Comparison of ENCODE assay signal across 11 mouse cellular contexts in genomic region chr10:18070144-18070543, GRCm38 (mm10). TPM values are rescaled to one million over a fixed set of nuclear protein-coding genes. Genes with fewer than 3 reads are reported as not detected.
DNase-seq lines count a peak whose midpoint lies in the region; ATAC-seq and TF ChIP-seq lines count a peak whose summit lies in the region.
"Had no signal": no experiment of that assay in that cellular context is flagged by ENCODE, and none has a peak within 500 bp of the region (broad histone marks: within the 10 kb centered on the region; RNA-seq: fewer than 3 reads in every experiment).

No protein-coding gene starts in this region.

- TF ChIP-seq CTCF in intestine, postnatal 0 days (IDR thresholded peaks at IDR 0.05; ENCODE audit: low read depth) = no peak

- H3K4me1 ChIP-seq in heart, embryonic 11.5 days (ENCODE audit: control insufficient read depth, insufficient read depth, low read length) = peaks cover 41% of the 10 kb centered on the region
- no peaks in the 10 kb centered on the region for H3K4me1 ChIP-seq in intestine, postnatal 0 days (replicated peaks; ENCODE audit: control insufficient read depth, insufficient read depth, low read length)

- no peaks in the 10 kb centered on the region for H3K9me3 ChIP-seq in heart, embryonic 11.5 days (replicated peaks; ENCODE audit: control insufficient read depth, low read length)
- H3K9me3 ChIP-seq in intestine, postnatal 0 days (ENCODE audit: control insufficient read depth) = no peaks in the 10 kb centered on the region
- H3K9me3 ChIP-seq: embryonic facial prominence, embryonic 15.5 days; G1E; limb, embryonic 15.5 days had no signal

- no peak for ATAC-seq in heart, embryonic 11.5 days (replicated peaks; ENCODE audit: insufficient number of reproducible peaks, low FRiP score, low TSS enrichment)
- ATAC-seq in intestine, postnatal 0 days = no peak
- no peak for ATAC-seq in erythroblast, adult 5-6 weeks (replicated peaks; ENCODE audit: low FRiP score, poor library complexity, severe bottlenecking)

- WGBS in heart, embryonic 11.5 days (ENCODE audit: insufficient replicate concordance) = 74% methylated on average over 3 of the region's 3 CpGs
- 69% methylated on average over 3 of the region's 3 CpGs for WGBS in intestine, postnatal 0 days

- no peak for DNase-seq in heart, adult 9 months (ENCODE audit: low spot score in 2 of 2)
- DNase-seq in brain, adult 2 months (ENCODE audit: low read depth, low spot score) = peak; percentile 85
- peak; percentile 70 to 76 for DNase-seq in frontal cortex, postnatal 36 days (ENCODE audit: low spot score in 2 of 2)
- DNase-seq in layer of hippocampus, postnatal 36 days = peak; percentile 66 to 70
- DNase-seq in MN1 (ENCODE audit: low spot score) = no peak

- H3K4me2 ChIP-seq in heart, embryonic 11.5 days = no peak overlapping the region
- H3K4me2 ChIP-seq in intestine, postnatal 0 days (replicated peaks; ENCODE audit: low read depth) = no peak overlapping the region
- H3K4me2 ChIP-seq: embryonic facial prominence, embryonic 15.5 days; limb, embryonic 15.5 days had no signal

- no peak overlapping the region for H3K4me3 ChIP-seq in heart, embryonic 11.5 days (ENCODE audit: low read depth, low read length)
- no peak overlapping the region for H3K4me3 ChIP-seq in intestine, postnatal 0 days (ENCODE audit: low read depth, low read length)
- H3K4me3 ChIP-seq: embryonic facial prominence, embryonic 15.5 days; limb, embryonic 15.5 days had no signal

- H3K36me3 ChIP-seq in heart, embryonic 11.5 days (ENCODE audit: control insufficient read depth, insufficient read depth, low read length) = no peaks in the 10 kb centered on the region
- no peaks in the 10 kb centered on the region for H3K36me3 ChIP-seq in intestine, postnatal 0 days (ENCODE audit: control insufficient read depth, insufficient read depth)
- H3K36me3 ChIP-seq: embryonic facial prominence, embryonic 15.5 days; limb, embryonic 15.5 days had no signal

- H3K27me3 ChIP-seq in heart, embryonic 11.5 days (ENCODE audit: control insufficient read depth, insufficient read depth, low read length) = no peaks in the 10 kb centered on the region
- H3K27me3 ChIP-seq in intestine, postnatal 0 days (replicated peaks; ENCODE audit: control insufficient read depth, insufficient read depth, low read length) = no peaks in the 10 kb centered on the region
- H3K27me3 ChIP-seq: embryonic facial prominence, embryonic 15.5 days; limb, embryonic 15.5 days had no signal

- 0 out of 2 replicates have a peak overlapping the region, but pooled peaks have one; percentile 41 for H3K27ac ChIP-seq in heart, embryonic 11.5 days (ENCODE audit: low read depth, low read length)
- H3K27ac ChIP-seq in intestine, postnatal 0 days (ENCODE audit: low read depth, low read length) = no peak overlapping the region
- H3K27ac ChIP-seq: embryonic facial prominence, embryonic 15.5 days; limb, embryonic 15.5 days had no signal

- H3K9ac ChIP-seq in heart, embryonic 11.5 days (ENCODE audit: low read depth, low read length) = no peak overlapping the region
- no peak overlapping the region for H3K9ac ChIP-seq in intestine, postnatal 0 days (ENCODE audit: low read depth, low read length)
- H3K9ac ChIP-seq: embryonic facial prominence, embryonic 15.5 days; limb, embryonic 15.5 days had no signal

RNA-seq across cellular contexts. Expression of gene Reps1, which starts 14.5 kb away (rescaled TPM):
- polyA plus RNA-seq in heart, embryonic 11.5 days (2014; fragmentation: Nextera tagmentation; extraction: Ambion mirVana) = 20.3 and 20.8 TPM in 2 replicates
- total RNA-seq in layer of hippocampus, postnatal 36 days (2021) = 10 to 100 TPM; 78.4 to 82.1 TPM
- polyA plus RNA-seq in intestine, postnatal 0 days (2015; fragmentation: Nextera tagmentation; extraction: Ambion mirVana) = 6.1 and 7.7 TPM in 2 replicates
- total RNA-seq in erythroblast, adult 5-6 weeks (2015; ENCODE audit: low replicate concordance) = 23.6 and 27.5 TPM in 2 replicates
- total RNA-seq in erythroblast, adult 5-6 weeks (2017; ENCODE audit: low replicate concordance) = 7.2 and 14.7 TPM in 2 replicates

RNA-seq across cellular contexts. Expression of gene Abracl, which starts 47.1 kb away (rescaled TPM):
- polyA plus RNA-seq in heart, embryonic 11.5 days (2014; fragmentation: Nextera tagmentation; extraction: Ambion mirVana) = 210 and 221 TPM in 2 replicates
- 10 to 100 TPM; 30.3 to 32.2 TPM for total RNA-seq in layer of hippocampus, postnatal 36 days (2021)
- 243 and 268 TPM in 2 replicates for polyA plus RNA-seq in intestine, postnatal 0 days (2015; fragmentation: Nextera tagmentation; extraction: Ambion mirVana)
- 51.4 and 73.2 TPM in 2 replicates for total RNA-seq in erythroblast, adult 5-6 weeks (2015; ENCODE audit: low replicate concordance)
- 48.9 and 55.5 TPM in 2 replicates for total RNA-seq in erythroblast, adult 5-6 weeks (2017; ENCODE audit: low replicate concordance)

Comparison
In these comparisons a context has a peak if more than half of its experiments do, and no peak if none do; other contexts are left out.
1. DNase-seq: peak in brain, adult 2 months (single experiment), frontal cortex, postnatal 36 days (2 of 2) and layer of hippocampus, postnatal 36 days (2 of 2); none in heart, adult 9 months (0 of 2) and MN1 (single experiment).